Mouse (Mus musculus) embryonic facial prominence, embryonic 13.5 days (tissue): ENCODE data around the gene Ms4a6b. TPM values are rescaled to one million over a fixed set of nuclear protein-coding genes. Genes with fewer than 3 reads are reported as not detected.
"Not testable (repeated sequence)": the region's sequence is repeated elsewhere in the genome, so short reads cannot be mapped to it uniquely, and the experiment has no call there.

Source experiments
- ATAC-seq: fragments of 200-750 bp; cut with Nextera tagmentation; 2 replicates; pipeline ENCODE4 v1.8.0; 2017; ENCODE audit warnings: low read depth; ENCODE audit not compliant: insufficient number of reproducible peaks, insufficient read depth, low FRiP score, low TSS enrichment
- H3K27ac ChIP-seq: fragments of 300-500 bp; sonication (generic); 2 replicates; pipeline ENCODE4 v1.5.1; 2015; ENCODE audit warnings: moderate library complexity, mild to moderate bottlenecking, inconsistent platforms
- H3K27me3 ChIP-seq: fragments of 300-500 bp; sonication (generic); 2 replicates; pipeline ENCODE4 v1.6.1; 2015; ENCODE audit warnings: mild to moderate bottlenecking, inconsistent platforms
- H3K36me3 ChIP-seq: fragments of 300-500 bp; sonication (generic); 2 replicates; pipeline ENCODE4 v1.6.1; 2015; ENCODE audit warnings: mild to moderate bottlenecking, inconsistent platforms
- H3K4me1 ChIP-seq: fragments of 300-500 bp; sonication (generic); 2 replicates; pipeline ENCODE4 v1.6.1; 2015; ENCODE audit warnings: inconsistent platforms
- H3K4me2 ChIP-seq: fragments of 300-500 bp; sonication (generic); 2 replicates; pipeline ENCODE4 v1.6.1; 2015; ENCODE audit warnings: moderate library complexity, mild to moderate bottlenecking, inconsistent platforms
- H3K4me3 ChIP-seq: fragments of 300-500 bp; sonication (generic); 2 replicates; pipeline ENCODE4 v1.5.1; 2015; ENCODE audit warnings: mild to moderate bottlenecking, inconsistent platforms
- H3K9ac ChIP-seq: fragments of 300-500 bp; sonication (generic); 2 replicates; pipeline ENCODE4 v1.6.1; 2015; ENCODE audit warnings: mild to moderate bottlenecking, inconsistent platforms
- H3K9me3 ChIP-seq: fragments of 300-500 bp; sonication (generic); 2 replicates; pipeline ENCODE4 v1.6.1; 2016; ENCODE audit warnings: inconsistent platforms
- WGBS: fragments of 180-500 bp; shearing (Covaris S2); methylation state at CpG from one replicate; pipeline ENCODE4 v1.1.7; 2015; ENCODE audit warnings: mixed read lengths; 5-methylcytosine and 5-hydroxymethylcytosine counted together
- polyA plus RNA-seq: library from polyadenylated mRNA; unstranded; fragments of >200 nt; fragmentation: Nextera tagmentation; extraction: Ambion mirVana; gene quantifications from 2 replicates; pipeline ENCODE4 v1.2.1, GENCODE M21; 2015

Ms4a6b gene
- polyA plus RNA-seq, 1 experiment from 2014 or later, result 5.8 TPM

- no peak overlapping the region for H3K4me2 ChIP-seq
- no peak for ATAC-seq
- no peaks in the 10 kb centered on the region for H3K36me3 ChIP-seq
- no peak overlapping the region for H3K9ac ChIP-seq
- H3K4me1 ChIP-seq, result no peaks in the 10 kb centered on the region
- no peaks in the 10 kb centered on the region for H3K27me3 ChIP-seq
- 88% methylated on average over 3 of the region's 3 CpGs for WGBS
- no peaks in the 10 kb centered on the region for H3K9me3 ChIP-seq
- H3K27ac ChIP-seq, result no peak overlapping the region
- H3K4me3 ChIP-seq, result no peak overlapping the region
Measured at GRCm38 (mm10) chr19:11494519-11494918, 21.8 kb upstream of the Ms4a6b start.

GRCm38 (mm10) chr19:11496361-11496760, 20.0 kb upstream of the Ms4a6b start:
- no peak overlapping the region for H3K9ac ChIP-seq
- H3K36me3 ChIP-seq, result no peaks in the 10 kb centered on the region
- H3K27ac ChIP-seq, result no peak overlapping the region
- no peak overlapping the region for H3K4me3 ChIP-seq
- no peaks in the 10 kb centered on the region for H3K4me1 ChIP-seq
- H3K27me3 ChIP-seq, result no peaks in the 10 kb centered on the region
- H3K9me3 ChIP-seq, result no peaks in the 10 kb centered on the region
- ATAC-seq, result no peak
- 80% methylated on average over 6 of the region's 6 CpGs for WGBS
- no peak overlapping the region for H3K4me2 ChIP-seq

GRCm38 (mm10) chr19:11497300-11497699, 19.0 kb upstream of the Ms4a6b start:
- H3K9ac ChIP-seq, H3K4me1 ChIP-seq, H3K36me3 ChIP-seq, H3K27ac ChIP-seq, H3K27me3 ChIP-seq, H3K9me3 ChIP-seq, H3K4me2 ChIP-seq, ATAC-seq, H3K4me3 ChIP-seq: not testable (repeated sequence)
- WGBS, result 84% methylated on average over 1 of the region's 1 CpGs

DNA sequence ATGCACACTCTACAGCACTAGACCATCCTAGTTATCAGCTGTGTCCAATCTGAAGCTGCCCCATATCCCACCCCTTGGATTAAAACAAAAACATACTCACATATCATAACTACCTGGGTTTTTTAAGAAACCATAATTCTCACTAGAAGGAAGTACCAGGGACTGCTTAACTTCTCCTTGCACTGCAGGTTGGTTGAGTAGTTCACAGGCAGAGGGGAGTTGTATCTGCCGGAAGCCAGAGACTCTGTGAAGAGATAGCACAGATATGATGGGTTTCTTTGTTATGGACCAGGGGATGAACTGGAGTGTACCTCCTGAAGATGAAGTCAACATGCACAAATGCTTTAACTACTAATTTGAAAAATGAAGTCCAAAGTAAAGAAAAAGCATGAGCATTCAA, 15.5 kb upstream of the Ms4a6b start:
- Histone ChIP-seq H3K4me3 (no peak overlapping the region), H3K27me3 (no peaks in the 10 kb centered on the region), H3K36me3 (no peaks in the 10 kb centered on the region), H3K27ac (no peak overlapping the region), H3K4me1 (no peaks in the 10 kb centered on the region), H3K4me2 (no peak overlapping the region), H3K9me3 (no peaks in the 10 kb centered on the region), H3K9ac (no peak overlapping the region)
- WGBS, result 93% methylated on average over 1 of the region's 1 CpGs
- ATAC-seq, result no peak

DNA sequence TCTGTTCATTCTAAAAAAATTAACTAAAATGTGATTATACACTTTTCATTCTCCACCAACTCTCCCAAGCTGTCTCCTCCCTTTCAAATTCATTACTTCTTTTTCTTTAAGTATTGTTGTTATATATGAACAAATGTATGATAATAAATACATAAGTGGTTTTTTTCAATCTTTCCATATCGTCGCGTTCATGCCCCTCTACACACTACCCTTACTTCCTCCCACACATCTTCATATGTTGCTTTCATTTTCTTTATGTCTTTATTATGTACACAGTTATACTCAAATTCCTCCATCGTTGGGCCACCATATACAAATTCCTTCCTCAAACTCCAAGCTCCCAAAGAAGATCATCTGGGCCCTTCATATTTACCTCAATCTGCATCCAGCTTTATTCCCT, 15.0 kb upstream of the Ms4a6b start:
- Histone ChIP-seq H3K36me3 (no peaks in the 10 kb centered on the region), H3K4me3 (no peak overlapping the region), H3K27me3 (no peaks in the 10 kb centered on the region), H3K27ac (no peak overlapping the region), H3K4me2 (no peak overlapping the region), H3K9me3 (no peaks in the 10 kb centered on the region), H3K4me1 (no peaks in the 10 kb centered on the region), H3K9ac (no peak overlapping the region)
- WGBS, result 85% methylated on average over 4 of the region's 4 CpGs
- ATAC-seq, result no peak

DNA sequence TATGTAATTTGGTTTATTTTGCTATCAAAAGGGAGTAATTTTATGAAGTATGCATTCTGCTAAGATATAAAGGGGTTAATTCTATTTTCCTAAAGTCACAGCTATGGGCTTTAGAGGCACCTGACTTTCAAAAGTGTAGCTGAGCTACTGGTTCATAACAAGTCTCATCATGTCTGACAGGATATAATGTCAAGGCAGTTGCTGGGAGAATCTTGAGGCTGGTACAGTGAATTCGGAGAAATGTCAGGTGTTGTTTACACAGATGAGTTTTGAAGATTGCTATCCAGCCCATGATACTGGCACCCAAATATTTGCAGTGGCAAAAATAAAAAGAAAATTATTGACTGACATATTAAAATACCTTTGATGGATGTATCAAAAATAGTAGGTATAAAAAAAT, 11.5 kb upstream of the Ms4a6b start:
- Histone ChIP-seq H3K4me2 (no peak overlapping the region), H3K36me3 (no peaks in the 10 kb centered on the region), H3K27me3 (no peaks in the 10 kb centered on the region), H3K4me1 (no peaks in the 10 kb centered on the region), H3K4me3 (no peak overlapping the region), H3K9ac (no peak overlapping the region), H3K9me3 (no peaks in the 10 kb centered on the region), H3K27ac (no peak overlapping the region)
- WGBS, result 73% methylated on average over 1 of the region's 1 CpGs
- ATAC-seq, result no peak

GRCm38 (mm10) chr19:11513458-11513857, 2.9 kb upstream of the Ms4a6b start:
- no peak overlapping the region for H3K4me2 ChIP-seq
- H3K4me3 ChIP-seq, result no peak overlapping the region
- no peaks in the 10 kb centered on the region for H3K4me1 ChIP-seq
- H3K9me3 ChIP-seq, result no peaks in the 10 kb centered on the region
- no peak overlapping the region for H3K27ac ChIP-seq
- no peaks in the 10 kb centered on the region for H3K27me3 ChIP-seq
- H3K9ac ChIP-seq, result no peak overlapping the region
- no peak for ATAC-seq
- WGBS, result 50% methylated on average over 1 of the region's 1 CpGs
- H3K36me3 ChIP-seq, result no peaks in the 10 kb centered on the region

DNA sequence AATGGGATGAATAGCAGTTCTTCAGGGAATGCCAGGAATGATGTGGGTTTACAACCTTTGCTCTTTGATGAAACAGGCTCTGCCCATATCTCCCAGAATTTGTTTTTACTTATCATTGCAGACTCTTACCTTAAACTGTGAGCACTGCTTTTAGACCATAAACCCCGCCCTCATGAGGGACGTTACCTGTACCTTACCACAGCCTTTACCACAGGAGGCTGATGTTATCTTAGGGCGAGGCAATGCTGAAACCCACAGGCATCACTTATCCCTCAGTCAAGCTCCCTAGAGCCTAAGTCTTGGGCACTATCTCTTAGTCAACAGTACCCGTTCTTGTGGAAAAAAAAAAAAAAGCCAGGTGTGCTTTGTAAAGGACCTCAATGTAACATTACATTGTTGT, 533 bp downstream of the Ms4a6b start:
- no peak overlapping the region for H3K4me3 ChIP-seq
- H3K4me1 ChIP-seq, result no peaks in the 10 kb centered on the region
- no peaks in the 10 kb centered on the region for H3K36me3 ChIP-seq
- H3K27ac ChIP-seq, result no peak overlapping the region
- WGBS, result 74% methylated on average over 4 of the region's 4 CpGs
- no peaks in the 10 kb centered on the region for H3K27me3 ChIP-seq
- H3K4me2 ChIP-seq, result no peak overlapping the region
- no peak for ATAC-seq
- no peak overlapping the region for H3K9ac ChIP-seq
- H3K9me3 ChIP-seq, result no peaks in the 10 kb centered on the region

DNA sequence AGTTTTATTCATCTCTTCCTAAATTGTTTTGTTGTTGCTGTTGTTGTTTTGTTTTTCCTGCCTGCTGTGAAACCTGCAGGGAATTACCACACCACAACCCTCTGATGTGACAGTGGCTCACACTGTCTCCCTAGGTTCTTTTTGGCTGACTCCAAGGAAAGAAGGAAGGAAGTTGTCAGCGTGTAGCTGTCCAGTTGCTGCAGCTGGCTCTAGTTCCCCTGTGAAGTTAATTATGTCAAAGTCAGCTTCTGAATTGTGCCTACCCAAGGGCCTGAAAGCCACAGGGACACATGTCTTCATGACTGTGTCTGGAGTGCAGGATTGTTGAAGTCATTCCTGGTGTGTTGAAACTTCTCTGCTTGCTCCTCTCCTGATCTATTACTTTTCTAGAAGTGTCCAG, 1.1 kb downstream of the Ms4a6b start:
- H3K36me3 ChIP-seq, H3K4me3 ChIP-seq, H3K27me3 ChIP-seq, H3K27ac ChIP-seq, H3K4me1 ChIP-seq, H3K4me2 ChIP-seq, H3K9ac ChIP-seq, ATAC-seq, H3K9me3 ChIP-seq: not testable (repeated sequence)
- 46% methylated on average over 1 of the region's 1 CpGs for WGBS

GRCm38 (mm10) chr19:11518356-11518755, 2.0 kb downstream of the Ms4a6b start:
- H3K27me3 ChIP-seq, H3K9me3 ChIP-seq: not testable (repeated sequence)

GRCm38 (mm10) chr19:11520146-11520545, 3.8 kb downstream of the Ms4a6b start:
- H3K9ac ChIP-seq, result no peak overlapping the region
- H3K9me3 ChIP-seq, result no peaks in the 10 kb centered on the region
- no peaks in the 10 kb centered on the region for H3K36me3 ChIP-seq

More at GRCm38 (mm10) chr19:11518356-11518755, 2.0 kb downstream of the Ms4a6b start:
- 86% methylated on average over 2 of the region's 2 CpGs for WGBS
- not testable (repeated sequence) for ATAC-seq, H3K9ac ChIP-seq, H3K4me1 ChIP-seq, H3K27ac ChIP-seq, H3K4me2 ChIP-seq, H3K4me3 ChIP-seq, H3K36me3 ChIP-seq

GRCm38 (mm10) chr19:11533421-11533820, 17.1 kb downstream of the Ms4a6b start:
- Histone ChIP-seq H3K9ac (no peak overlapping the region), H3K4me3 (no peak overlapping the region), H3K27me3 (no peaks in the 10 kb centered on the region), H3K9me3 (no peaks in the 10 kb centered on the region), H3K4me1 (no peaks in the 10 kb centered on the region), H3K4me2 (no peak overlapping the region), H3K27ac (no peak overlapping the region), H3K36me3 (no peaks in the 10 kb centered on the region)
- WGBS, result 87% methylated on average over 1 of the region's 1 CpGs
- ATAC-seq, result no peak

More at GRCm38 (mm10) chr19:11520146-11520545, 3.8 kb downstream of the Ms4a6b start:
- 79% methylated on average over 3 of the region's 3 CpGs for WGBS
- ATAC-seq, result no peak
- H3K4me1 ChIP-seq, result no peaks in the 10 kb centered on the region
- no peak overlapping the region for H3K4me3 ChIP-seq
- H3K4me2 ChIP-seq, result no peak overlapping the region
- no peaks in the 10 kb centered on the region for H3K27me3 ChIP-seq
- H3K27ac ChIP-seq, result no peak overlapping the region

- Histone ChIP-seq H3K4me3 (no peak overlapping the region), H3K27me3 (no peaks in the 10 kb centered on the region), H3K9me3 (no peaks in the 10 kb centered on the region), H3K4me1 (no peaks in the 10 kb centered on the region), H3K9ac (no peak overlapping the region), H3K36me3 (no peaks in the 10 kb centered on the region), H3K4me2 (no peak overlapping the region), H3K27ac (no peak overlapping the region)
- ATAC-seq, result no peak
- 70% methylated on average over 2 of the region's 2 CpGs for WGBS
Measured at GRCm38 (mm10) chr19:11533888-11534445, 17.7 kb downstream of the Ms4a6b start.
